In the genomic region with DNA sequence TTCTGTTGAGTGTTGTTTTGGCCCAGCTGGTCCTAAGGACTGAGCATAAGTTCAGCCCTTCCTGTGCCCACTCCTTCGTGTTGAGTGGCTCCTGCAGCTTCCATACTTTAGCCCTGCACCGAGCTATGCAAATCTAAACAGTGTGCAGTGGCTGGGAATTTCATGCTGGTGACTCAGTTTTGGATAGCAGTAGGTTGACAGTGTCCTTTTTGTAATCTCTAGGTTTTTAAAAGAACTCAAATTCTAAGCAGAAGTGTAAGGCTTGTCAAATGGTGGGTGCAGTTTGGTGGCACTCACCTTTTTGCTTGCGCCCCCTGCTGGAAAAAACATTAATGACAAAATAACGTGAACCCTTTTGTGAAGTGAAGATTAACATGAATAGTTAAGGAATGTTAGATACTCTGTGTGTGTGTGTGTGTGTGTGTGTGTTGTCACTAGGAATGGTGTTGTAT, we compare ENCODE assay signal across 8 mouse cellular contexts. TPM values are rescaled to one million over a fixed set of nuclear protein-coding genes. Genes with fewer than 3 reads are reported as not detected.
A peak's percentile ranks its signal among the peaks of the same experiment; 100 is the strongest.
DNase-seq lines count a peak whose midpoint lies in the region; ATAC-seq and TF ChIP-seq lines count a peak whose summit lies in the region.

No protein-coding gene starts in this region.

- TF ChIP-seq POLR2A in cerebellum, adult 2 months (IDR thresholded peaks at IDR 0.05; ENCODE audit: borderline replicate concordance, insufficient read depth, low read length): no peak

- 55% methylated on average over 4 of the region's 4 CpGs for WGBS in hindbrain, embryonic 11.5 days
- 56% methylated on average over 4 of the region's 4 CpGs for WGBS in hindbrain, embryonic 16.5 days
- WGBS in cerebellum, adult 2 months: 32% methylated on average over 4 of the region's 4 CpGs

- H3K4me3 ChIP-seq in hindbrain, embryonic 11.5 days (ENCODE audit: low read depth, low read length): no peak overlapping the region
- no peak overlapping the region for H3K4me3 ChIP-seq in hindbrain, embryonic 16.5 days (ENCODE audit: low read length)
- H3K4me3 ChIP-seq in G1E (ENCODE audit: low read depth, low read length): no peak overlapping the region
- no peak overlapping the region for H3K4me3 ChIP-seq in cerebellum, adult 2 months (replicated peaks; ENCODE audit: insufficient read depth, low read depth, low read length)

- H3K9ac ChIP-seq in hindbrain, embryonic 11.5 days (ENCODE audit: low read depth, low read length): no peak overlapping the region
- H3K9ac ChIP-seq in hindbrain, embryonic 16.5 days (ENCODE audit: low read depth, low read length): no peak overlapping the region

- no peaks in the 10 kb centered on the region for H3K9me3 ChIP-seq in hindbrain, embryonic 11.5 days (ENCODE audit: control insufficient read depth, low read length)
- H3K9me3 ChIP-seq in hindbrain, embryonic 16.5 days (ENCODE audit: control insufficient read depth, low read length): no peaks in the 10 kb centered on the region
- H3K9me3 ChIP-seq in G1E (replicated peaks): no peaks in the 10 kb centered on the region

- H3K4me2 ChIP-seq in hindbrain, embryonic 11.5 days (replicated peaks; ENCODE audit: low read depth, low read length): no peak overlapping the region
- H3K4me2 ChIP-seq in hindbrain, embryonic 16.5 days (ENCODE audit: low read length): no peak overlapping the region

- peak; percentile 22; the same call in 1 of the 2 replicates for TF ChIP-seq CTCF in G1E (IDR thresholded peaks at IDR 0.05; ENCODE audit: low read depth, low read length)
- TF ChIP-seq CTCF in cerebellum, adult 2 months (IDR thresholded peaks at IDR 0.05; ENCODE audit: borderline replicate concordance, insufficient read depth, low read depth, low read length): peak; percentile 59; the same call in 1 of the 2 replicates

- DNase-seq in hindbrain, embryonic 11.5 days (ENCODE audit: low spot score): peak; percentile 78
- peak; percentile 2 for DNase-seq in G1E (ENCODE audit: low spot score)
- peak; percentile 39 to 65 for DNase-seq in cerebellum, adult 2 months
- DNase-seq in heart, postnatal 14 days: peak; percentile 60 to 82
- peak; percentile 54 to 67 for DNase-seq in layer of hippocampus, postnatal 14 days (ENCODE audit: low spot score in 2 of 2)
- DNase-seq in thymus, postnatal 0 days (ENCODE audit: low spot score): peak; percentile 75

- no peaks in the 10 kb centered on the region for H3K27me3 ChIP-seq in hindbrain, embryonic 11.5 days (ENCODE audit: control insufficient read depth, insufficient read depth, low read length)
- H3K27me3 ChIP-seq in hindbrain, embryonic 16.5 days (replicated peaks; ENCODE audit: control insufficient read depth, insufficient read depth, low read length): no peaks in the 10 kb centered on the region
- no peaks in the 10 kb centered on the region for H3K27me3 ChIP-seq in G1E (ENCODE audit: insufficient read depth, low read length)
- H3K27me3 ChIP-seq in cerebellum, adult 2 months (ENCODE audit: control insufficient read depth, insufficient read depth, low read length): no peaks in the 10 kb centered on the region

- no peak for ATAC-seq in hindbrain, embryonic 11.5 days (ENCODE audit: low FRiP score)
- no peak for ATAC-seq in hindbrain, embryonic 16.5 days
- peak; percentile 56; the same call in 1 of the 2 replicates for ATAC-seq in G1E (ENCODE audit: extremely low read depth, insufficient number of reproducible peaks, low FRiP score, poor library complexity, severe bottlenecking)
- peak; percentile 97 for ATAC-seq in megakaryocyte progenitor cell, adult 5-6 weeks (replicated peaks; ENCODE audit: poor library complexity)

- intact Hi-C loops in heart, postnatal 14 days (cut with DNase I): loop anchor here (5.0 to 10.0 kb wide), 2 partner anchors 126 to 271 kb away; no protein-coding TSS in a partner anchor

- H3K27ac ChIP-seq in hindbrain, embryonic 11.5 days (ENCODE audit: low read depth, low read length): no peak overlapping the region
- H3K27ac ChIP-seq in hindbrain, embryonic 16.5 days (ENCODE audit: low read depth, low read length): no peak overlapping the region
- no peak overlapping the region for H3K27ac ChIP-seq in cerebellum, adult 2 months (ENCODE audit: insufficient read depth, low read length)

- no peaks in the 10 kb centered on the region for H3K4me1 ChIP-seq in hindbrain, embryonic 11.5 days (replicated peaks; ENCODE audit: control insufficient read depth, insufficient read depth, low read length)
- no peaks in the 10 kb centered on the region for H3K4me1 ChIP-seq in hindbrain, embryonic 16.5 days (ENCODE audit: control insufficient read depth, insufficient read depth, low read depth, low read length)
- H3K4me1 ChIP-seq in G1E (ENCODE audit: insufficient read depth, low read depth, low read length): peaks cover 16% of the 10 kb centered on the region
- H3K4me1 ChIP-seq in cerebellum, adult 2 months (ENCODE audit: control insufficient read depth, insufficient read depth, low read length): peaks cover 3% of the 10 kb centered on the region; the same call in 1 of the 2 replicates

- H3K36me3 ChIP-seq in hindbrain, embryonic 11.5 days (ENCODE audit: control insufficient read depth, insufficient read depth, low read length): no peaks in the 10 kb centered on the region
- peaks cover 11% of the 10 kb centered on the region for H3K36me3 ChIP-seq in hindbrain, embryonic 16.5 days (ENCODE audit: control insufficient read depth, insufficient read depth, low read length)
- peaks cover 65% of the 10 kb centered on the region for H3K36me3 ChIP-seq in G1E (replicated peaks)

RNA-seq across cellular contexts. Expression of gene Itprid2, which starts 11.1 kb away (rescaled TPM):
- 7.8 and 8.0 TPM in 2 replicates for polyA plus RNA-seq in hindbrain, embryonic 11.5 days (2014; fragmentation: Nextera tagmentation; extraction: Ambion mirVana)
- polyA plus RNA-seq in hindbrain, embryonic 16.5 days (2015; fragmentation: Nextera tagmentation; extraction: Ambion mirVana): 5.0 and 5.5 TPM in 2 replicates
- total RNA-seq in G1E (2014; fragmentation: Nextera tagmentation) (52.1 and 62.8 TPM in 2 replicates), G1E (2017) (36.2 and 40.6 TPM in 2 replicates)
- 12.5 and 15.2 TPM in 2 replicates for polyA plus RNA-seq in G1E (2012)
- polyA plus RNA-seq in cerebellum, adult 2 months (2012; rRNA removed): 21.5 and 21.6 TPM in 2 replicates
- 10 to 100 TPM; 22.0 to 26.4 TPM for total RNA-seq in heart, postnatal 14 days (2021)
- total RNA-seq in layer of hippocampus, postnatal 14 days (2021): 10 to 100 TPM; 40.0 to 43.1 TPM
- total RNA-seq in megakaryocyte progenitor cell, adult 5-6 weeks (2015): 16.9 and 21.0 TPM in 2 replicates
- total RNA-seq in megakaryocyte progenitor cell, adult 5-6 weeks (2017): 11.1 and 12.1 TPM in 2 replicates
- 4.7 and 4.9 TPM in 2 replicates for polyA plus RNA-seq in thymus, postnatal 0 days (2015; fragmentation: Nextera tagmentation; extraction: Ambion mirVana)

Comparison
In these comparisons a context has a peak if more than half of its experiments do, and no peak if none do; other contexts are left out.
1. ATAC-seq: peak in G1E (single experiment) and megakaryocyte progenitor cell, adult 5-6 weeks (single experiment); none in hindbrain, embryonic 11.5 days (single experiment) and hindbrain, embryonic 16.5 days (single experiment).
2. DNase-seq: peak in every context shown above with its lines; median percentile 78 in hindbrain, embryonic 11.5 days; 75 in thymus, postnatal 0 days; 71 in heart, postnatal 14 days; 60 in layer of hippocampus, postnatal 14 days; 52 in cerebellum, adult 2 months; 2 in G1E.